Mouse (Mus musculus): ENCODE measurements around the gene Ccin. TPM values are rescaled to one million over a fixed set of nuclear protein-coding genes. Genes with fewer than 3 reads are reported as not detected.

Gene Ccin
- polyA plus RNA-seq, 1 experiment: 0.04 TPM

GRCm38 (mm10) chr4:43970393-43971330, 12.6 kb upstream of the Ccin start:
- TF ChIP-seq MAX (IDR thresholded peaks at IDR 0.05): no peak
- peaks cover 21% of the 10 kb centered on the region for H3K79me3 ChIP-seq (ENCODE audit: low read depth)
- H3K4me3 ChIP-seq (ENCODE audit: insufficient read depth, poor library complexity, severe bottlenecking): no peak overlapping the region
- H3K27me3 ChIP-seq (ENCODE audit: control insufficient read depth, insufficient read depth, insufficient read length): no peaks in the 10 kb centered on the region
- H3ac ChIP-seq (ENCODE audit: control insufficient read depth, insufficient read length, low read depth): no peak overlapping the region
- H3K79me2 ChIP-seq (ENCODE audit: control insufficient read depth, insufficient read depth): peaks cover 53% of the 10 kb centered on the region
- peaks cover 40% of the 10 kb centered on the region for H3K36me3 ChIP-seq (ENCODE audit: control insufficient read depth, insufficient read depth)

DNA sequence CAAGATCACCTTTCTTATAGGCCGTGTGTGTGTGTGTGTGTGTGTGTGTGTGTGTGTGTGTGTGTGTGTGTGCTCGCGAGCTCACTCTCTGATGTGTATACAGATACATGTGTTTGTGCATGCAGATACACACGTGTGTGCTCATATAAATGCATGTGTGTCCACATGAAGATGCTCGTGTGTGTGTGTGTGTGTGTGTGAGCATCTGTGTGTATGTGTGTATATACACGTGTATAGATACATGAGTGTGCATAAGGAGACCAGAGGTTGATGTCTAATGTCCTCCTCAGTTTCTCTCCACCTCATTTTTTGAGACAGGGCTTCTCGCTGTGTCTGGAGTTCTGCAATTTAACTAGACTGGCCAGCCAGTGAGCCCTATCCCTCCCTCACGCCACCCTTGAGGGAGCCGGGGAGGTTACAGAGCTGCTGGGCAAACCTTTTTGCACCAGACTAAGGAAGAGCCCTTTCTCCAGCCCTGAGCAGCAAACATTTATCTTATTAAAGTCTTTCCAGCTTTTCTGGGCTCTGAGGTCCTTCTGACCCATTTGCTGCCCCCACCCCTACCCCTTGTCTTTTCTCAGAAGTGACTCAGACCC, 11.6 kb upstream of the Ccin start:
- H3K79me2 ChIP-seq (ENCODE audit: control insufficient read depth, insufficient read depth): peaks cover 43% of the 10 kb centered on the region
- H3K36me3 ChIP-seq (ENCODE audit: control insufficient read depth, insufficient read depth): peaks cover 32% of the 10 kb centered on the region
- TF ChIP-seq MAX (IDR thresholded peaks at IDR 0.05): no peak
- TF ChIP-seq CEBPB (IDR thresholded peaks at IDR 0.05; ENCODE audit: low read depth): no peak
- H3ac ChIP-seq (ENCODE audit: control insufficient read depth, insufficient read length, low read depth): no peak overlapping the region
- no peak overlapping the region for H3K4me3 ChIP-seq (ENCODE audit: insufficient read depth, poor library complexity, severe bottlenecking)
- no peaks in the 10 kb centered on the region for H3K27me3 ChIP-seq (ENCODE audit: control insufficient read depth, insufficient read depth, insufficient read length)
- H3K79me3 ChIP-seq (ENCODE audit: low read depth): peaks cover 13% of the 10 kb centered on the region

DNA sequence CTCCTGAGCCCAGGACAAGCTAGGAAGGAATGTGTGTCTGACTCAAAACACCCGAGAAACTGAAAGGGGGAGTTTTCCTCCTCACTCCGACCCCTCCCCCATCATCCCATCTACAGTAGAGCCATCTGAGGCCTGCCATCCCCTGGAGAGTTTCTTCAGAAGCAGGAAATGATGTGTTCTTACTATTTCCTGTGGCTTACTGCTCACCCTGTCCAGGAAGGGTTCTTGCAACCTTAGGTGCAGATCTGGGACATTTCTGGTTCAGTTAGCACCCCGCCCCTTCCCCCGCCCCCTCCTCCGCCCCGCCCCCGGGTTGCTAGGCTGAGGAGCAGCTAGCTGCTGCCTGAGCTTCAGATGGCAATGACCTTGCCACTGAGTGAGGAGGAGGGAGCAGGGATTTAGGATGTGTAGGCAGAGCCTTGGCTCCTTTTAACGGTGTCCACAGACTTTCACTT, 11.1 kb upstream of the Ccin start:
- Histone ChIP-seq H3K4me3 (ENCODE audit: insufficient read depth, poor library complexity, severe bottlenecking) (no peak overlapping the region), H3K79me2 (ENCODE audit: control insufficient read depth, insufficient read depth) (peaks cover 38% of the 10 kb centered on the region)
- TF ChIP-seq MYOG (IDR thresholded peaks at IDR 0.05; ENCODE audit: control insufficient read depth, extremely low read depth, insufficient read length) (no peak), MAX (IDR thresholded peaks at IDR 0.05) (no peak), FOSL1 (IDR thresholded peaks at IDR 0.05; ENCODE audit: insufficient read depth, low read length, poor library complexity, severe bottlenecking) (no peak), USF1 (IDR thresholded peaks at IDR 0.05; ENCODE audit: low read depth) (no peak), CTCF (IDR thresholded peaks at IDR 0.05; ENCODE audit: control insufficient read depth, insufficient read depth, insufficient read length) (no peak), CEBPB (IDR thresholded peaks at IDR 0.05; ENCODE audit: low read depth) (no peak), MYOD1 (IDR thresholded peaks at IDR 0.05; ENCODE audit: control insufficient read depth, insufficient read length, low read depth) (no peak)

DNA sequence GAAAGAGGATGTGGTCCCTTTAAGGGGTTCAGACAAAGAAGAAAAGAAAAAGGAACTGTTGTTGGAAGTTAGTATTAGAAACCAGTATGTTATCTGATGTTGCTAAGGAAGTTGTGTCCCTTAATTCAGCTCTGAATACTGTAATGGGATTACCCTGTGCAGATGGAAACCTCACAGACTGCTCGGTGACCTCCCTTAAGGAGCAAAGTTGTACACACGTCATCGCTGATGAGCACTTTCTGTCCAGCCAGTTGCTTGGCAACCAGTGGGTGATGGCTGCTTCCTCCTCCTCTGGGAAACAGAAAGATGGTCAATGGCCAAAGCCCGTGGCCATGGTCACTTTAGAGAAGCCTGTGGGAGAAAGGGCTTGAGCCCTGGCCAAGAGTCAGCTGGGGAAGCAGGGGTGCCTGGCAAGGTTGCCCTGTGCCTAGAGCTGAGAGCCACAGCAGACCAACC, 9.7 kb upstream of the Ccin start:
- no peak overlapping the region for H3ac ChIP-seq (ENCODE audit: control insufficient read depth, insufficient read length, low read depth)
- peaks cover 41% of the 10 kb centered on the region for H3K36me3 ChIP-seq (ENCODE audit: control insufficient read depth, insufficient read depth)
- H3K27me3 ChIP-seq (ENCODE audit: control insufficient read depth, insufficient read depth, insufficient read length): no peaks in the 10 kb centered on the region
- H3K79me2 ChIP-seq (ENCODE audit: control insufficient read depth, insufficient read depth): peaks cover 29% of the 10 kb centered on the region
- no peak overlapping the region for H3K4me3 ChIP-seq (ENCODE audit: insufficient read depth, poor library complexity, severe bottlenecking)
- TF ChIP-seq FOSL1 (IDR thresholded peaks at IDR 0.05; ENCODE audit: insufficient read depth, low read length, poor library complexity, severe bottlenecking) (no peak), MYOG (IDR thresholded peaks at IDR 0.05; ENCODE audit: control insufficient read depth, extremely low read depth, insufficient read length) (no peak), USF1 (IDR thresholded peaks at IDR 0.05; ENCODE audit: low read depth) (no peak), MYOD1 (IDR thresholded peaks at IDR 0.05; ENCODE audit: control insufficient read depth, insufficient read length, low read depth) (no peak), MAX (IDR thresholded peaks at IDR 0.05) (no peak), CTCF (IDR thresholded peaks at IDR 0.05; ENCODE audit: control insufficient read depth, insufficient read depth, insufficient read length) (no peak), CEBPB (IDR thresholded peaks at IDR 0.05; ENCODE audit: low read depth) (no peak)
- peaks cover 1% of the 10 kb centered on the region for H3K79me3 ChIP-seq (ENCODE audit: low read depth)

More for the DNA sequence above, 11.1 kb upstream of the Ccin start:
- H3K79me3 ChIP-seq (ENCODE audit: low read depth): peaks cover 8% of the 10 kb centered on the region
- H3K27me3 ChIP-seq (ENCODE audit: control insufficient read depth, insufficient read depth, insufficient read length): no peaks in the 10 kb centered on the region
- H3ac ChIP-seq (ENCODE audit: control insufficient read depth, insufficient read length, low read depth): peak overlapping the region; percentile 1
- H3K36me3 ChIP-seq (ENCODE audit: control insufficient read depth, insufficient read depth): peaks cover 30% of the 10 kb centered on the region

DNA sequence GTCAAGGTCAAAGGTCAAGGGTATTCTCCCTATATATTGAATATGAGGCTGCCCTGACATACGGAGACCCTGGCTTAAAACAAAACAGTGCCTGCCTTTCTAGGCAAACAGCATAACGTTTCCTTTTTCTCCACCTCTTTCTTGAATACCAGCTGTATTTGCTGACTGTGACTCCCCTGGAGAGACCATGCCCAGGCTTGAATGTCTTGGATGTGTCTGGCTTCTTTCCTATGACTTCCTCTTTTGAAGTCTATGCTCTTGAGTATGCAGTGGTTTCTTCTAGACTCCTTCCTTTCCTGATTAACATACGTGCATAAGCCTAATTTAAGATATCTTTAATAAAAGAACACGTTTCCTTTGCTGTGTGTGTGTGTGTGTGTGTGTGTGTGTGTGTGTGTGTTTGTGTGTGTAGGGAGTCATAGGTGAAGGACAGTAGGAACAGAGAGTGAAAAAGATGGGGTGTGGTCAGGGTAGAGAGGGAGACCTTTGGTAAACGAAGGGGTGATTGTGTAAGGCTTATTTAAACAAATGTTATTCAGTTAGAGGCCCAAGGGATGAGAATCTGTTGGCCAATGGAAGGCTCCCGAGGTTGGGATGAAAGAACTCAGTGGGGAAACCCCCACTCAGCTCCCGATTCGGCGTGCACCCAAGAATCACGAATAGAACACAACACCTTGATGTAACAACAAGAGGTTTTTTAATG, 8.2 kb upstream of the Ccin start:
- Histone ChIP-seq H3K79me2 (ENCODE audit: control insufficient read depth, insufficient read depth) (peaks cover 22% of the 10 kb centered on the region), H3K4me3 (ENCODE audit: insufficient read depth, poor library complexity, severe bottlenecking) (no peak overlapping the region), H3ac (ENCODE audit: control insufficient read depth, insufficient read length, low read depth) (no peak overlapping the region), H3K79me3 (ENCODE audit: low read depth) (no peaks in the 10 kb centered on the region), H3K27me3 (ENCODE audit: control insufficient read depth, insufficient read depth, insufficient read length) (no peaks in the 10 kb centered on the region), H3K36me3 (ENCODE audit: control insufficient read depth, insufficient read depth) (peaks cover 51% of the 10 kb centered on the region)
- TF ChIP-seq CEBPB (IDR thresholded peaks at IDR 0.05; ENCODE audit: low read depth): no peak
- no peak for TF ChIP-seq MYOD1 (IDR thresholded peaks at IDR 0.05; ENCODE audit: control insufficient read depth, insufficient read length, low read depth)
- no peak for TF ChIP-seq USF1 (IDR thresholded peaks at IDR 0.05; ENCODE audit: low read depth)
- TF ChIP-seq MAX (IDR thresholded peaks at IDR 0.05): no peak
- no peak for TF ChIP-seq MYOG (IDR thresholded peaks at IDR 0.05; ENCODE audit: control insufficient read depth, extremely low read depth, insufficient read length)
- no peak for TF ChIP-seq FOSL1 (IDR thresholded peaks at IDR 0.05; ENCODE audit: insufficient read depth, low read length, poor library complexity, severe bottlenecking)
- TF ChIP-seq CTCF (IDR thresholded peaks at IDR 0.05; ENCODE audit: control insufficient read depth, insufficient read depth, insufficient read length): no peak
